8 mouse cellular contexts compared by ENCODE assay signal in the genomic region with DNA sequence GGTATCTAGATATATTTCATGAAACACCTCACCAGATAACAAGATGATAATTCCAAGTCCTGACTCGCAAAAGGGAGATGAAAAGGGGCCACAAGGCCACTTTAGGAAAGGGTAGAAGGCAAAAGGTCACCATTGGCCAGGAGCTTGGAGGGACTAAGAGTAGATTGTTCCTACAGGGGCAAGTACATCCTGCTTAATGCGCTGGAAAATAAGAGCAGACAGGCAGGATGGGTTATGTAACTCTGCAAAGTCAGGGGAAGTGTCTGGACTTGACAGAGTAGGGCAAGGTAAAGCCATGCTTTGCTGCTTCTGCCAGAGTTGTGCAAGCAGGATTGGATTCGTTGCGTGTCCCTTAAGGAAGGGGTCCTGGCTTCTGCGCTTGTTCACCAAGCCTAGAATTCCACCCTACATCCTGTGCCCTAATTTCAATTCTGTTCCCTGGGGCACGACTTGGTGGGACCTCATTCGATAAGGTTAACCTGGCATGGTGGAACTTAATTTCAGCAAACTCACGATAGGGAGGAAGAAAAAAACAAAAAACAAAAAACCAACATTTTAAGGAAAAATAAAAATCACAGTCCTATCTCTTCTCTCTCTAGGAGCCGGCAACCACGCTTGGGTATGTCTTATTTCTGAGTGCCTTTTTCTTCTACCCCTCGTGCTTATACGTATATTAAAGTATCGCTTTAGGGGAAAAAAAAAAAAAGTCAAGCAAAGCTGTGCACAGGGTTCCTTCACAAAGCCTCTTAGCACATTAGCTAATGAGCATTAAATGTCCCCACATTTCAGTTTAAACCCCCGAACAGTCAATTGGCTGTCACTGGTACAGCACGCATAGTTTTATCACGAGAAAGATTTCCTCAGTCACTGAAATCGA. TPM values are rescaled to one million over a fixed set of nuclear protein-coding genes. Genes with fewer than 3 reads are reported as not detected.
DNase-seq lines count a peak whose midpoint lies in the region; ATAC-seq and TF ChIP-seq lines count a peak whose summit lies in the region.

No protein-coding gene starts in this region.

- peak overlapping the region; percentile 72 for H3K4me3 ChIP-seq in kidney, postnatal 0 days (replicated peaks; ENCODE audit: low read depth, low read length)
- peak overlapping the region; percentile 78 for H3K4me3 ChIP-seq in hindbrain, embryonic 12.5 days
- H3K4me3 ChIP-seq in midbrain, embryonic 14.5 days (replicated peaks; ENCODE audit: low read depth, low read length) = peak overlapping the region; percentile 77

- H3K36me3 ChIP-seq in kidney, postnatal 0 days (ENCODE audit: insufficient read depth, low read length) = no peaks in the 10 kb centered on the region
- no peaks in the 10 kb centered on the region for H3K36me3 ChIP-seq in hindbrain, embryonic 12.5 days
- H3K36me3 ChIP-seq in midbrain, embryonic 14.5 days (ENCODE audit: control insufficient read depth, insufficient read depth, low read length) = no peaks in the 10 kb centered on the region

- no peaks in the 10 kb centered on the region for H3K27me3 ChIP-seq in kidney, postnatal 0 days (ENCODE audit: insufficient read depth, low read length)
- H3K27me3 ChIP-seq in hindbrain, embryonic 12.5 days = peaks cover 12% of the 10 kb centered on the region; the same call in 1 of the 2 replicates
- H3K27me3 ChIP-seq in midbrain, embryonic 14.5 days (ENCODE audit: control insufficient read depth, insufficient read depth, low read length) = 0 out of 2 replicates have a peak, but pooled peaks cover 8% of the 10 kb centered on the region

- no peak for ATAC-seq in kidney, postnatal 0 days (replicated peaks; ENCODE audit: low FRiP score, low read depth)
- ATAC-seq in hindbrain, embryonic 12.5 days (ENCODE audit: low FRiP score) = no peak
- no peak for ATAC-seq in midbrain, embryonic 14.5 days (ENCODE audit: low FRiP score, low TSS enrichment)
- no peak for ATAC-seq in monocyte, adult 5-6 weeks (replicated peaks; ENCODE audit: insufficient number of reproducible peaks, low FRiP score, low TSS enrichment, poor library complexity, severe bottlenecking)

- 16% methylated on average over 17 of the region's 17 CpGs for WGBS in kidney, postnatal 0 days
- 27% methylated on average over 17 of the region's 17 CpGs for WGBS in hindbrain, embryonic 12.5 days
- WGBS in midbrain, embryonic 14.5 days = 24% methylated on average over 17 of the region's 17 CpGs

- no peak for DNase-seq in kidney, postnatal 0 days (ENCODE audit: low spot score)
- no peak for DNase-seq in kidney, postnatal 14 days
- DNase-seq in cerebellum, adult 9-11 months = peak; percentile 69
- DNase-seq in midbrain, embryonic 14.5 days = peak; percentile 18
- no peak for DNase-seq in gastrocnemius, postnatal 4 days (ENCODE audit: low spot score in 2 of 2)
- DNase-seq in left cerebral cortex, adult 11 months (ENCODE audit: low spot score) = no peak

- H3K27ac ChIP-seq in kidney, postnatal 0 days = no peak overlapping the region
- H3K27ac ChIP-seq in hindbrain, embryonic 12.5 days = no peak overlapping the region
- H3K27ac ChIP-seq in midbrain, embryonic 14.5 days (replicated peaks; ENCODE audit: low read depth, low read length) = no peak overlapping the region

- TF ChIP-seq CTCF in kidney, postnatal 0 days (IDR thresholded peaks at IDR 0.05; ENCODE audit: low read depth) = no peak

- peak overlapping the region; percentile 98 for H3K4me2 ChIP-seq in kidney, postnatal 0 days (ENCODE audit: low read length)
- peak overlapping the region; percentile 95 for H3K4me2 ChIP-seq in hindbrain, embryonic 12.5 days (replicated peaks)
- peak overlapping the region; percentile 99 for H3K4me2 ChIP-seq in midbrain, embryonic 14.5 days (ENCODE audit: low read length)

- peaks cover 4% of the 10 kb centered on the region; the same call in 1 of the 2 replicates for H3K4me1 ChIP-seq in kidney, postnatal 0 days (replicated peaks; ENCODE audit: insufficient read depth, low read length)
- H3K4me1 ChIP-seq in hindbrain, embryonic 12.5 days = peaks cover 14% of the 10 kb centered on the region; the same call in 1 of the 2 replicates
- 0 out of 2 replicates have a peak, but pooled peaks cover 4% of the 10 kb centered on the region for H3K4me1 ChIP-seq in midbrain, embryonic 14.5 days (ENCODE audit: control insufficient read depth, insufficient read depth, low read length)

- peak overlapping the region; percentile 71; the same call in 1 of the 2 replicates for H3K9ac ChIP-seq in kidney, postnatal 0 days (ENCODE audit: low read depth, low read length)
- peak overlapping the region; percentile 71 for H3K9ac ChIP-seq in hindbrain, embryonic 12.5 days
- H3K9ac ChIP-seq in midbrain, embryonic 14.5 days (replicated peaks; ENCODE audit: low read length) = no peak overlapping the region

- no peaks in the 10 kb centered on the region for H3K9me3 ChIP-seq in kidney, postnatal 0 days (replicated peaks; ENCODE audit: low read length)
- H3K9me3 ChIP-seq in hindbrain, embryonic 12.5 days (replicated peaks) = no peaks in the 10 kb centered on the region
- no peaks in the 10 kb centered on the region for H3K9me3 ChIP-seq in midbrain, embryonic 14.5 days (ENCODE audit: control insufficient read depth, low read length)

RNA-seq across cellular contexts. Expression of gene Mreg, which starts 1.1 kb away (rescaled TPM):
- polyA plus RNA-seq in kidney, postnatal 0 days (2015; fragmentation: Nextera tagmentation; extraction: Ambion mirVana) = 6.0 and 6.2 TPM in 2 replicates
- 11.9 and 12.9 TPM in 2 replicates for polyA plus RNA-seq in hindbrain, embryonic 12.5 days (2016; fragmentation: Nextera tagmentation; extraction: Ambion mirVana)
- polyA plus RNA-seq in midbrain, embryonic 14.5 days (2014; fragmentation: Nextera tagmentation; extraction: Ambion mirVana) = 1.9 and 2.3 TPM in 2 replicates
- total RNA-seq in monocyte, adult 5-6 weeks (2017) = 0.53 to 0.78 TPM (median 0.57 TPM) in 3 replicates
- total RNA-seq in gastrocnemius, postnatal 4 days (2021) = 10 to 100 TPM; 33.4 to 36.6 TPM

Comparison
In these comparisons a context has a peak if more than half of its experiments do, and no peak if none do; other contexts are left out.
1. DNase-seq: peak in cerebellum, adult 9-11 months (single experiment) and midbrain, embryonic 14.5 days (single experiment); none in kidney, postnatal 0 days (single experiment), kidney, postnatal 14 days (single experiment), gastrocnemius, postnatal 4 days (0 of 2) and left cerebral cortex, adult 11 months (single experiment).
2. Peak in every context shown above with its lines, with median percentiles within 50 percentile points of each other: H3K4me2 ChIP-seq and H3K4me3 ChIP-seq.